Mouse (Mus musculus) stomach, postnatal 0 days (tissue): ENCODE measurements around the gene Mad2l1bp. TPM values are rescaled to one million over a fixed set of nuclear protein-coding genes. Genes with fewer than 3 reads are reported as not detected.

Experiments used
- ATAC-seq: fragments of 200-750 bp; cut with Nextera tagmentation; 2 replicates; pipeline ENCODE4 v1.8.0; 2017; ENCODE audit not compliant: low FRiP score, low TSS enrichment
- DNase-seq: peaks from one replicate; pipeline ENCODE4 v3.0.0-alpha.2; 2016; ENCODE audit warnings: low spot score
- H3K27ac ChIP-seq: fragments of 300-500 bp; sonication (generic); replicated peaks from 2 replicates; pipeline ENCODE4 v1.5.1; 2014; ENCODE audit warnings: mild to moderate bottlenecking, control low read depth
- H3K27me3 ChIP-seq: fragments of 300-500 bp; sonication (generic); 2 replicates; pipeline ENCODE4 v1.6.1; 2014; ENCODE audit warnings: low read length; ENCODE audit not compliant: control insufficient read depth, insufficient read depth
- H3K36me3 ChIP-seq: fragments of 300-500 bp; sonication (generic); 2 replicates; pipeline ENCODE4 v1.6.1; 2014; ENCODE audit warnings: low read length, mixed read lengths; ENCODE audit not compliant: control insufficient read depth, insufficient read depth
- H3K4me1 ChIP-seq: fragments of 300-500 bp; sonication (generic); replicated peaks from 2 replicates; pipeline ENCODE4 v1.6.1; 2014; ENCODE audit warnings: antibody characterized with exemption; ENCODE audit not compliant: control insufficient read depth, insufficient read depth
- H3K4me2 ChIP-seq: fragments of 300-500 bp; sonication (generic); replicated peaks from 2 replicates; pipeline ENCODE4 v1.6.1; 2014; ENCODE audit warnings: low read depth, mild to moderate bottlenecking, control low read depth, moderate library complexity
- H3K4me3 ChIP-seq: fragments of 300-500 bp; sonication (generic); 2 replicates; pipeline ENCODE4 v1.5.1; 2014; ENCODE audit warnings: low read depth, low read length, control low read depth
- H3K9ac ChIP-seq: fragments of 300-500 bp; sonication (generic); 2 replicates; pipeline ENCODE4 v1.6.1; 2014; ENCODE audit warnings: mild to moderate bottlenecking, low read length, control low read depth, mixed read lengths
- H3K9me3 ChIP-seq: fragments of 300-500 bp; sonication (generic); 2 replicates; pipeline ENCODE4 v1.6.1; 2016; ENCODE audit warnings: low read length; ENCODE audit not compliant: control insufficient read depth
- CTCF ChIP-seq: IDR thresholded peaks from 2 replicates; pipeline ENCODE4 v1.5.1; 2016; ENCODE audit warnings: antibody characterized with exemption, low read depth, mild to moderate bottlenecking, moderate library complexity
- EP300 ChIP-seq: optimal IDR thresholded peaks from 2 replicates; pipeline ENCODE3; 2016; ENCODE audit warnings: antibody characterized with exemption
- WGBS: fragments of 180-500 bp; shearing (Covaris S2); extraction: QIAGEN DNeasy Blood & Tissue Kit; methylation state at CpG from one replicate; pipeline ENCODE4 v1.1.7; 2014; 5-methylcytosine and 5-hydroxymethylcytosine counted together
- polyA plus RNA-seq: library from polyadenylated mRNA; unstranded; fragments of >200 nt; fragmentation: Nextera tagmentation; extraction: Ambion mirVana; gene quantifications from 2 replicates; pipeline ENCODE4 v1.2.1, GENCODE M21; 2015

The Mad2l1bp gene
- 35.5 and 35.8 TPM in 2 replicates for polyA plus RNA-seq

GRCm38 (mm10) chr17:46152847-46153782 is at the start of gene Mad2l1bp:
Gene Mad2l1bp, minus strand, starts transcription at chr17:46153553.
- ATAC-seq (peak; percentile 87), DNase-seq (peak; percentile 90)
- 3% methylated on average over 33 of the region's 33 CpGs for WGBS
- peak within 1 kb of the TSS; percentile 61 for H3K4me3 ChIP-seq
- no peaks in the 10 kb centered on the region for H3K9me3 ChIP-seq
- no peaks in the 10 kb centered on the region for H3K27me3 ChIP-seq
- H3K27ac ChIP-seq, result peak within 1 kb of the TSS; percentile 85
- TF ChIP-seq EP300 (no peak), CTCF (no peak)
- H3K36me3 ChIP-seq, result no peaks in the 10 kb centered on the region
- peak within 1 kb of the TSS; percentile 85 for H3K4me2 ChIP-seq
- H3K9ac ChIP-seq, result peak within 1 kb of the TSS; percentile 78
- H3K4me1 ChIP-seq, result 0 out of 2 replicates have a peak, but pooled peaks cover 3% of the 10 kb centered on the region

DNA sequence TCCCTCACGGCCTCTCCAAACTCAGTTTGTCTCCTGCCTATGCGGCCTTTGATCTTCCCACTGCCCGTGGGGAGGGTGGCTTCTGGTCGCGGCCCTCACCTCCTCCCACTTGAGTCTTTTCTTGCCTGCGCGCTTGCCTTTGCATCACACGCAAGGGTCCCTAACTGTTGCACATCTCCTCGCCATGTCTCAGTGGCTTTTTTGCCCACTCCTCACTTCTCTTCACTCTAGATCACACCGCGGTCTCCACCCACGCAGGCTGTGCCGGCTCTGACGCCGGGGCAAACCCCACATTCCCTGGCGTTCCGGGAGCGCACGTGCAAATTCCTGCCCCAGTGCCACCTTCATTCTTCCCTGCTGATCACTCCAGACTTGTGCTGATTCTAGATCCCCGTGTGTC is 49.7 kb upstream of the Mad2l1bp start:
- H3K27me3 ChIP-seq, result no peaks in the 10 kb centered on the region
- peak overlapping the region; percentile 90 for H3K4me3 ChIP-seq
- no peak for TF ChIP-seq CTCF
- under 1% methylated on average over 20 of the region's 20 CpGs for WGBS
- peak overlapping the region; percentile 86 for H3K4me2 ChIP-seq
- DNase-seq (peak; percentile 58), ATAC-seq (peak; percentile 37)
- peaks cover 16% of the 10 kb centered on the region for H3K36me3 ChIP-seq
- H3K9ac ChIP-seq, result peak overlapping the region; percentile 83
- H3K9me3 ChIP-seq, result no peaks in the 10 kb centered on the region
- H3K27ac ChIP-seq, result peak overlapping the region; percentile 85
- no peaks in the 10 kb centered on the region for H3K4me1 ChIP-seq

- H3K36me3 ChIP-seq, result peaks cover 11% of the 10 kb centered on the region
- WGBS, result under 1% methylated on average over 65 of the region's 66 CpGs
- no peaks in the 10 kb centered on the region for H3K4me1 ChIP-seq
- H3K27ac ChIP-seq, result peak within 1 kb of the TSS; percentile 85
- no peak for TF ChIP-seq EP300
- no peak for TF ChIP-seq CTCF
- DNase-seq (peak; percentile 95), ATAC-seq (peak; percentile 96)
- peak within 1 kb of the TSS; percentile 86 for H3K4me2 ChIP-seq
- H3K27me3 ChIP-seq, result no peaks in the 10 kb centered on the region
- peak within 1 kb of the TSS; percentile 83 for H3K9ac ChIP-seq
- no peaks in the 10 kb centered on the region for H3K9me3 ChIP-seq
- peak within 1 kb of the TSS; percentile 90 for H3K4me3 ChIP-seq
Observed at GRCm38 (mm10) chr17:46202421-46203071, 49.2 kb upstream of the Mad2l1bp start, which contains the start of the genes Polh and Xpo5. Gene Polh, minus strand, starts transcription at chr17:46202645. Gene Xpo5, plus strand, starts transcription at chr17:46202782.

DNA sequence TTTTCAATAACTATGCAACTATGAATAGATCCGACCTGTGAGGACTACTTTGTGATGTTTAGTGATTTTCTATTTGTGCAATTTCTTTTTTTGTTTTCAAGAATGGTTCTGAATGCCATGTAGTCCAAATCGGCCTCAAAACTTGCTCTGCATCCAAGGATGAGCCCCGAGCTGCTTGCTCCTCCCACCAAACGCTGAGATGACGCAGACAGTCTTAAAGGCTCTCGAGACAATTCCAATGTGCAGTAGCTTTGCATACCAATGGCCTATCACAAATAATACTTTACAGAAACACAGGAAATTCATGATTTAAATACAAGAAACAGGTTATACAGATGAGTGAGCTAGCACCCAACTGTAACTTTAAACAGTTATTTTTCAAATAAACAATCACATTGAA is 47.8 kb upstream of the Mad2l1bp start:
- H3K4me2 ChIP-seq, result peak overlapping the region; percentile 86
- H3K27ac ChIP-seq, result no peak overlapping the region
- DNase-seq (no peak), ATAC-seq (no peak)
- 32% methylated on average over 6 of the region's 6 CpGs for WGBS
- H3K27me3 ChIP-seq, result no peaks in the 10 kb centered on the region
- no peak overlapping the region for H3K4me3 ChIP-seq
- H3K4me1 ChIP-seq, result no peaks in the 10 kb centered on the region
- TF ChIP-seq CTCF (no peak), EP300 (no peak)
- H3K9me3 ChIP-seq, result no peaks in the 10 kb centered on the region
- H3K9ac ChIP-seq, result no peak overlapping the region
- H3K36me3 ChIP-seq, result peaks cover 5% of the 10 kb centered on the region

DNA sequence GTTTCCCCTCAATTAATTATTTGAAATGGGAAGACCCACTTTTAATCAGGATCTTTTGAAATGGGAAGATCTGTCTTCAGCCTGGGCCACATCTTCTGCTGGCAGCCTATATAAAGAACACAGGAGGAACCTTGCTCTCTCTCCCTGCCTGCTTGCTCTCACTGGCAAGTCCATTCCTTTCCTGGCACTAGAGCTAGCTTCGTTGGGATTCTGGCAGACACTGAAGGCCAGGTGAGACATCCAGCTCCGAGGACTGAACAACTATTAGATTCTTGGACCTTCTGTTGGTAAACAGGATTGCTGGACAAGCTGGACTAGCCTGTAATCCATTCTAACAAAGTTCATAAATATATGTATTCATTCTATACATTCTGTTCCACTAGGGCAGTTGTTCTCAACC is 35.5 kb upstream of the Mad2l1bp start:
- ATAC-seq (no peak), DNase-seq (no peak)
- Histone ChIP-seq H3K4me2 (no peak overlapping the region), H3K9me3 (no peaks in the 10 kb centered on the region), H3K27ac (no peak overlapping the region), H3K9ac (no peak overlapping the region), H3K27me3 (no peaks in the 10 kb centered on the region), H3K4me1 (no peaks in the 10 kb centered on the region), H3K4me3 (no peak overlapping the region), H3K36me3 (peaks cover 18% of the 10 kb centered on the region)
- TF ChIP-seq CTCF (no peak), EP300 (no peak)
- 85% methylated on average over 2 of the region's 2 CpGs for WGBS
